Mouse (Mus musculus) midbrain, embryonic 13.5 days (tissue): ENCODE data around the gene Gse1. TPM values are rescaled to one million over a fixed set of nuclear protein-coding genes. Genes with fewer than 3 reads are reported as not detected.

ENCODE experiments used
- ATAC-seq: fragments of 200-750 bp; cut with Nextera tagmentation; 2 replicates; pipeline ENCODE4 v1.8.0; 2017; ENCODE audit warnings: mild to moderate bottlenecking, moderate TSS enrichment, moderate library complexity
- H3K27ac ChIP-seq: fragments of 300-500 bp; sonication (generic); 2 replicates; pipeline ENCODE4 v1.5.1; 2015; ENCODE audit warnings: inconsistent platforms, mild to moderate bottlenecking, moderate library complexity
- H3K27me3 ChIP-seq: fragments of 300-500 bp; sonication (generic); 2 replicates; pipeline ENCODE4 v1.6.1; 2015; ENCODE audit warnings: mild to moderate bottlenecking, inconsistent platforms
- H3K36me3 ChIP-seq: fragments of 300-500 bp; sonication (generic); 2 replicates; pipeline ENCODE4 v1.6.1; 2015; ENCODE audit warnings: mild to moderate bottlenecking, inconsistent platforms
- H3K4me1 ChIP-seq: fragments of 300-500 bp; sonication (generic); replicated peaks from 2 replicates; pipeline ENCODE4 v1.6.1; 2015; ENCODE audit warnings: inconsistent platforms
- H3K4me2 ChIP-seq: fragments of 300-500 bp; sonication (generic); replicated peaks from 2 replicates; pipeline ENCODE4 v1.6.1; 2015; ENCODE audit warnings: moderate library complexity, mild to moderate bottlenecking, inconsistent platforms
- H3K4me3 ChIP-seq: fragments of 300-500 bp; sonication (generic); replicated peaks from 2 replicates; pipeline ENCODE4 v1.5.1; 2015; ENCODE audit warnings: mild to moderate bottlenecking, inconsistent platforms
- H3K9ac ChIP-seq: fragments of 300-500 bp; sonication (generic); replicated peaks from 2 replicates; pipeline ENCODE4 v1.6.1; 2015; ENCODE audit warnings: mild to moderate bottlenecking, inconsistent platforms
- H3K9me3 ChIP-seq: fragments of 300-500 bp; sonication (generic); 2 replicates; pipeline ENCODE4 v1.6.1; 2016; ENCODE audit warnings: mild to moderate bottlenecking, inconsistent platforms
- WGBS: fragments of 180-500 bp; shearing (Covaris S2); methylation state at CpG from one replicate; pipeline ENCODE4 v1.1.7; 2015; 5-methylcytosine and 5-hydroxymethylcytosine counted together
- polyA plus RNA-seq: library from polyadenylated mRNA; unstranded; fragments of >200 nt; fragmentation: Nextera tagmentation; extraction: Ambion mirVana; gene quantifications from 2 replicates; pipeline ENCODE4 v1.2.1, GENCODE M21; 2015

Gse1 gene
- 22.3 and 22.5 TPM in 2 replicates for polyA plus RNA-seq

DNA sequence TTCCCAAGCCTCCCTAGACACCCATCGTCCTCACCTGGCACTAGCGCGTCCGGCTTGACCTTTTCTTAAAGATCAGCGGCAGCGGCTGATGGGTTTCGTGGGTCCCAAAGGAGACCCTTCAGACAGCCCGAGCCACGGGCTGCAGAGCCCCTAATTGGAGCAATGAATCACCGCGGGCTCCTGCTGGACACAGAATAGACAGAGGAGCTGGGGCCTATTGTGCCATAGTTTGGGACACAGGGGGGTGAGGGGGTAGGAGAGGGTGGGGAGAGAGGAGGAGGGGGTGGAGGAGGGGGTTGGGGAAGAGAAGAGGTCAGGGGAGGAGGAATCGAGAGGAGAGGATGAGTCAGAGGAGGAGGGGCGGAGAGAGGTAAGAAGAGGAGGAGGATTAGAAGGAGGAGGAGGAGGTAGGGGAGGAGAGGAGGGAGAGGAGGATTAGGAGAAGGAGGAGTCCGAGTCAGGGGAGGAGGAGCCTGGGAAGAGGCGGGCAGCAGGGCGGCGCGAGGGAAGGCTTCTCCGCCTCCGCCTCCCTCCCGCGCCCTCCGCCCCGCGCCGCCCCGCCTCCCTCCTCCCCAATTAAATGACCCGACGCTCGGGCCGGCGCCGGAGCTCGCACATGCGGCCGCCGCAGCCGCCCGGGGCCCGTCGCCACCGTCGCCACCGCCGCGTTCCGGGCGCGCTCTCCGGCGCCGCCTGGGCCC, at the start of gene Gse1:
Gene Gse1 (plus strand): TSS at position 566 of the 701 bp plus-strand sequence.
- H3K9me3 ChIP-seq: no peaks in the 10 kb centered on the region
- ATAC-seq: peak; percentile 46
- WGBS: 1% methylated on average over 37 of the region's 52 CpGs
- H3K27me3 ChIP-seq: peaks cover 41% of the 10 kb centered on the region
- peaks cover 82% of the 10 kb centered on the region for H3K4me1 ChIP-seq
- H3K27ac ChIP-seq: peak within 1 kb of the TSS; percentile 70
- peak within 1 kb of the TSS; percentile 61 for H3K4me3 ChIP-seq
- H3K36me3 ChIP-seq: no peaks in the 10 kb centered on the region
- peak within 1 kb of the TSS; percentile 73 for H3K4me2 ChIP-seq
- peak within 1 kb of the TSS; percentile 77 for H3K9ac ChIP-seq

DNA sequence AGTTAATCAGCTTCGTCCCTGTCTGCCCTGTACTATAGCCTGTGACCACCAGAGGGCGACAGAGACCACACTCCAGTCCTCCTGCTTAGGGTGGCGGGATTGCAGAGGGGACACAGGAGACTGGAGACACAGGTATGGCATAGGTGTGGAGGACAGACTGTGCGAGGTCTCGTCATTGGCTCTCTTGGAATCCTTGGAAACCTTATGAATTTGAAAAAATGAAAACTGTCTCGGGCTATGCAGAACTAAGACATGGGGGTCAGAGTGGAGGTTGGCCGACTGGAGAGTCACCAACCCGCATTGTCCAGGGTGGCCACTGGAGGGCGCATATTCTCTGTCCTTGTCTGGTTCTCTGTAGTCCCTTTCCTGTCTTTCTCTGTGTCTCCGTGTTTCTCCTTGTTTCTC, 49.2 kb upstream of the Gse1 start:
- Histone ChIP-seq H3K9ac (no peak overlapping the region), H3K4me1 (peaks cover 46% of the 10 kb centered on the region), H3K9me3 (no peaks in the 10 kb centered on the region), H3K36me3 (no peaks in the 10 kb centered on the region), H3K27me3 (peaks cover 26% of the 10 kb centered on the region), H3K4me2 (peak overlapping the region; percentile 31; the same call in 1 of the 2 replicates), H3K27ac (peak overlapping the region; percentile 40), H3K4me3 (no peak overlapping the region)
- ATAC-seq: peak; percentile 59
- WGBS: 1% methylated on average over 10 of the region's 10 CpGs

DNA sequence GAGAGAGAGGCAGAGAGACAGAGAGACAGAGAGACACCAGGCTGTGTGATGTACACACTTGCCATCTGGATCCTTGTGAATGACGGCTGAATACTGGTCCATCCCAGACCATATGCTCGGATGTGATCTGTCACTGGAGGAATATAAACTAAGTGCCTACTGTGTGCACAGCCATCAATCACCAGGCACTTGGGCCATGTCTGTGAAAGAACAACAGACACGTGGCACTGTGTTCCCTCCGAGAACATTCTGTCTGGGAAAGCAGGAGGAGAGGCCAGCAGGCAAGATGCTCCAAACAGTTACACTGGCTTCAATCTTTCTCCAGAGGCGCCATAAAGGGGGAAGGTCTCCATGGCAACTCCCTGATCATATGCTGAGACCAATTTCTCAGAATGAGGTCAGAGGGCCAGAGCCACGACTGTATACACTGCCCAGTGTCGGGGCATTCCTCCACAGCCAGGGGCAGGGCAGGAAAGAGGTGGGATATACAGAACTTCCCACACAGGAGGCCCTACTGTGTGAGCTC, 47.7 kb upstream of the Gse1 start:
- H3K4me3 ChIP-seq: no peak overlapping the region
- H3K27ac ChIP-seq: no peak overlapping the region
- H3K36me3 ChIP-seq: no peaks in the 10 kb centered on the region
- no peak for ATAC-seq
- peaks cover 57% of the 10 kb centered on the region for H3K4me1 ChIP-seq
- H3K27me3 ChIP-seq: peaks cover 12% of the 10 kb centered on the region; the same call in 1 of the 2 replicates
- WGBS: 41% methylated on average over 7 of the region's 7 CpGs
- H3K4me2 ChIP-seq: no peak overlapping the region
- no peaks in the 10 kb centered on the region for H3K9me3 ChIP-seq
- H3K9ac ChIP-seq: no peak overlapping the region

- Histone ChIP-seq H3K36me3 (no peaks in the 10 kb centered on the region), H3K27ac (no peak overlapping the region), H3K4me3 (no peak overlapping the region), H3K27me3 (peaks cover 7% of the 10 kb centered on the region; the same call in 1 of the 2 replicates), H3K9ac (no peak overlapping the region), H3K4me2 (no peak overlapping the region), H3K9me3 (no peaks in the 10 kb centered on the region), H3K4me1 (peaks cover 60% of the 10 kb centered on the region)
- WGBS: 91% methylated on average over 5 of the region's 5 CpGs
- ATAC-seq: no peak
These were observed 47.0 kb upstream of the Gse1 start for GRCm38 (mm10) chr8:120181274-120181673.

GRCm38 (mm10) chr8:120181861-120182414, 46.3 kb upstream of the Gse1 start:
- ATAC-seq: no peak
- WGBS: 74% methylated on average over 4 of the region's 4 CpGs

DNA sequence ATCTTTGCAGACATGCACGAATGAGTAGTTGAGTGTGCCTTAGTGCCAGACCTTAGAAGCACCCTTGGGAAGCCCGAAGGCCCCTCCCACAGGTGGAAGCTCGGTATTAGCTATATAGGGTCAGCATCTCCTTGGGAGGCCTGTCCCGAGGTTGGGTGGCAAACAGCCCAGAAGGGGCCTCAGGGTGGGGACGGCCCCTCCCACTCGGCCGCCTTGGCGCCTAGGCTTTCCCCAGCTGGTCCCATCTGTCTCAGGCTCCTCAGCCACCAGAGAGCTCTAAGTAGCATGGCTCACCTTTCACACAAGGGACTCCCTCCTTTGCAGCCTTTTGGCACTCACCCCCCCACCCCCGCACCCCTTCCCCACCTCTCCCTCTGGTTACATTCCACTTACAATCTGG, 43.9 kb upstream of the Gse1 start:
- Histone ChIP-seq H3K36me3 (no peaks in the 10 kb centered on the region), H3K27me3 (peaks cover 3% of the 10 kb centered on the region; the same call in 1 of the 2 replicates), H3K27ac (peak overlapping the region; percentile 79; the same call in 1 of the 2 replicates), H3K9ac (no peak overlapping the region), H3K9me3 (no peaks in the 10 kb centered on the region), H3K4me2 (no peak overlapping the region), H3K4me3 (no peak overlapping the region), H3K4me1 (peaks cover 41% of the 10 kb centered on the region)
- ATAC-seq: no peak
- 39% methylated on average over 9 of the region's 9 CpGs for WGBS

More at GRCm38 (mm10) chr8:120181861-120182414, 46.3 kb upstream of the Gse1 start:
- no peak overlapping the region for H3K9ac ChIP-seq
- H3K4me3 ChIP-seq: no peak overlapping the region
- peaks cover 60% of the 10 kb centered on the region for H3K4me1 ChIP-seq
- H3K27me3 ChIP-seq: peaks cover 7% of the 10 kb centered on the region; the same call in 1 of the 2 replicates
- H3K27ac ChIP-seq: no peak overlapping the region
- H3K9me3 ChIP-seq: no peaks in the 10 kb centered on the region
- no peaks in the 10 kb centered on the region for H3K36me3 ChIP-seq
- no peak overlapping the region for H3K4me2 ChIP-seq

- no peaks in the 10 kb centered on the region for H3K9me3 ChIP-seq
- H3K9ac ChIP-seq: peak overlapping the region; percentile 32; the same call in 1 of the 2 replicates
- peaks cover 39% of the 10 kb centered on the region for H3K4me1 ChIP-seq
- H3K27me3 ChIP-seq: peaks cover 3% of the 10 kb centered on the region; the same call in 1 of the 2 replicates
- H3K36me3 ChIP-seq: no peaks in the 10 kb centered on the region
- peak overlapping the region; percentile 79 for H3K27ac ChIP-seq
- peak overlapping the region; percentile 30 for H3K4me2 ChIP-seq
- H3K4me3 ChIP-seq: no peak overlapping the region
- peak; percentile 71 for ATAC-seq
- WGBS: 25% methylated on average over 17 of the region's 17 CpGs
These were observed 43.1 kb upstream of the Gse1 start for GRCm38 (mm10) chr8:120184850-120185792.

- H3K4me3 ChIP-seq: no peak overlapping the region
- peaks cover 3% of the 10 kb centered on the region; the same call in 1 of the 2 replicates for H3K27me3 ChIP-seq
- no peak overlapping the region for H3K9ac ChIP-seq
- no peak for ATAC-seq
- no peaks in the 10 kb centered on the region for H3K9me3 ChIP-seq
- no peak overlapping the region for H3K4me2 ChIP-seq
- no peak overlapping the region; the same call in 1 of the 2 replicates for H3K27ac ChIP-seq
- H3K36me3 ChIP-seq: no peaks in the 10 kb centered on the region
- peaks cover 44% of the 10 kb centered on the region for H3K4me1 ChIP-seq
- WGBS: 65% methylated on average over 8 of the region's 8 CpGs
These were observed 41.8 kb upstream of the Gse1 start for GRCm38 (mm10) chr8:120186454-120186853.

DNA sequence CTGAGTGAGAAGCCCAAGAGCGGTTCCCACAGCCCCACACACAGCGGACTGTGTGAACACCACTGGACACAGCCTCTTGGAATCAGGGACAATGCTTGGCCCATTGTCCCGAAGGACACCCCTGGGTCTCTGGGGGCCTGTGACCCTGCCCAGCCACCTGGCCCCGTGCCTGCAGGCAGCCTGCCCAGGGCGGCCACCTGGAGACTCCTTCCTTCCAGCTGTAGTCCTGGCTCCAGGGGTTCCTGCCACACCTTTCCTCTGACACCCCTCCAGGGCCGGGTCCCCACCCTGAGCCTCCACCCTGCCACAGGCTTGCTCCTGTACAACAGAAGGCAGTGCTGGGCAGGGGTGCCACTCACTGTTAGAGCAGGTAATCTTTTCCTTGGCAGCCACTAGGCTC, 39.7 kb upstream of the Gse1 start:
- Histone ChIP-seq H3K4me2 (no peak overlapping the region), H3K27ac (no peak overlapping the region), H3K4me3 (no peak overlapping the region), H3K9ac (no peak overlapping the region), H3K4me1 (peaks cover 44% of the 10 kb centered on the region), H3K36me3 (no peaks in the 10 kb centered on the region), H3K27me3 (no peaks in the 10 kb centered on the region), H3K9me3 (no peaks in the 10 kb centered on the region)
- 82% methylated on average over 6 of the region's 6 CpGs for WGBS
- no peak for ATAC-seq

- H3K27me3 ChIP-seq: no peaks in the 10 kb centered on the region
- H3K4me2 ChIP-seq: no peak overlapping the region
- H3K9me3 ChIP-seq: no peaks in the 10 kb centered on the region
- no peak overlapping the region for H3K9ac ChIP-seq
- H3K4me1 ChIP-seq: peaks cover 40% of the 10 kb centered on the region
- WGBS: 83% methylated on average over 6 of the region's 6 CpGs
- no peak overlapping the region for H3K27ac ChIP-seq
- no peaks in the 10 kb centered on the region for H3K36me3 ChIP-seq
- no peak for ATAC-seq
- H3K4me3 ChIP-seq: no peak overlapping the region
These were observed 38.8 kb upstream of the Gse1 start for GRCm38 (mm10) chr8:120189440-120189839.

DNA sequence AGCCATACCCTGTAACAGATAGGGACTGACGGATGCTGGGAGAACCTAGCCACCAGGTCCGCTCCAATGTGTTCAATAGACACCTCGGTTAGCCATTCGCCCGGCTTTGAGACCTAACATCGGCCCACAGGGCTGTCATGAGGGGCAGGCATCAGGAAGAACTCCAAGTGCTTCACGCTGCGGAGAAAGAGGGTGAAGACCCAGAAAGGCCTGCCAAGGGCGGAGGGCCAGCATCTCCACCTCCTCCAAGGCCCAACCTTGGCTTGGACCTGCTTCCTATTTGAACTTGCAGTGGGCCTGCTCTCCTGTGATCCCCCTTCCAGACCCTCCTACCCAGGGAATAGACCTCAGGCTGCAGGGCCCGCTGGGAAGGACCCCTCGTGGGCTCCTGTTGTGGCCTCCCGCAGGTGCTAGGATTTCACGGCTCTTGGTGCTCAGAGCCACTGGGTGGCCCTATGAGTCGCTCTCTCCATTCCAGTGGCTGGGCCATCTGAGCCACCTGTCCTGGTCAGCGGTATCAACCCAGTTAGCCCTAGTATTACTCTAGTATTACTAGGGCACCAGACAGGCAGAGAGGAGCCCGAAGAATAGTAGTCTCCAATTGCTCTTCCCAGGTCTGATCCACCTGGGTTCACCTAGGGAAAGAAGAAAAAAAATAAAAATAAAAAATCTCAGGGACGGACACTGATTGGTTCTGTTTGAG, 38.0 kb upstream of the Gse1 start:
- Histone ChIP-seq H3K27me3 (no peaks in the 10 kb centered on the region), H3K27ac (0 out of 2 replicates have a peak overlapping the region, but pooled peaks have one; percentile 25), H3K4me1 (peaks cover 31% of the 10 kb centered on the region), H3K9ac (no peak overlapping the region), H3K9me3 (no peaks in the 10 kb centered on the region), H3K36me3 (no peaks in the 10 kb centered on the region), H3K4me2 (no peak overlapping the region), H3K4me3 (no peak overlapping the region)
- ATAC-seq: 0 out of 2 replicates have a peak, but pooled peaks have one; percentile 15
- WGBS: 79% methylated on average over 17 of the region's 17 CpGs
